Mouse (Mus musculus) adrenal gland, adult 10 weeks (tissue): ENCODE data around the gene Peli3. TPM values are rescaled to one million over a fixed set of nuclear protein-coding genes. Genes with fewer than 3 reads are reported as not detected.

Experiments used
- polyA plus RNA-seq: library from polyadenylated mRNA; stranded (reverse); fragments of 350-450 nt; fragmentation: Illumina TruSeq; extraction: RNeasy Lipid Tissue Mini Kit (QIAGEN cat#74804); gene quantifications from one replicate; pipeline ENCODE4 v1.2.3, GENCODE M21; 2014; ENCODE audit warnings: low read depth, low replicate concordance

Peli3 gene
- polyA plus RNA-seq, result 4.0 TPM

DNA sequence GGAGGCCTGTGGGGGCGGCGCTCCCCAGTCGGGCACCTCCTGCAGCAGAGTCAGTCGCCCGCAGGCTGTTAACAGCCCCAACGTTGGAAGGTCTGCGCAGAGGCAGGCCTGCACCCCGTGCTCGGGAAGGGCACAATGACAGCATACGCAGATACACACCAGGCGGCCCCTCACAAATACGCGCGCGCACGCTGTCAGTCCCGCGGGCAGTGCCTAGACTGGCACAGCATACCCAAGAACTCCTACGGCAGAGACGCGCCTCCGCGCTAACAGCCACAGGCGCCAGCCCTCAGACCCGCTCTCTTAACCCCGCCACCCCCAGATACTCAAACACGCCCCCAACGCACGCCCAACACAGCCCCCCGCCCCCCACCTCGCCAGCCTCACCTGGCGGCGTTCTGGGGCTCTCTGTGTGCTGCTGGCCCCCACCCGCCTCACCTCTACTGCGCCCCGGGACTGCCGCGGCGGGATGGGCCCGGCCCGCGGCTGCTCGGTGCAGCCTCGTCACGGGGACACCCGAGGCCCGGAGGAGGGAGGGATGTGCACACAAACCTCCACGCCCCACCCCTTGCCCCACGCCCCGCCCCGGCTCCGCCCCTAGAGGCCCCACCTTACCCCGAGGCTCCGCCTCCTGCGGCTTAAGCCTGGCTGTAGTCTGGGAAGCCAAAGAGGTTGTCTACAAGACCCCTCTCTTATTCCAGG is at the start of gene Peli3:
Peli3 (minus strand) TSS at position 577 of the 702 bp plus-strand sequence.

DNA sequence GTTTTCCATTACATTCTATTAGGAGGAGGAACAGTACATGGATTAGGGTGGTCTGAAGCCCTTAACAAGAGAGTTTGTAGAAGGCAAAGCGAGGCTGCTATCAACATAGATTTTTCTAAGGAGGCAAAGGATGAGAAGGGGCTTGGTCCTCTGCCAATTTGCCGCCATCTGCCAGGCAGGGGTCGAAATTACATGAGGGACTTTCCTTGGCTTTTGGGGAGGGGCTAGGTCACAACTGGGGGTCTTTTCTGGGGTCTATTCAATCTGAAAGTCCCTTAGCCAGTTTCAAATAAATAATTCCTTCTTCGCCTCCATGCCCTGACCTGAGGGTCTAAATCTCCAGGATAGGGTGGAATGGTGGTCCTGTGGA is 47.3 kb upstream of the Peli3 start, which contains the start of gene Npas4:
Npas4 (minus strand) TSS at position 61 of the 370 bp plus-strand sequence.

DNA sequence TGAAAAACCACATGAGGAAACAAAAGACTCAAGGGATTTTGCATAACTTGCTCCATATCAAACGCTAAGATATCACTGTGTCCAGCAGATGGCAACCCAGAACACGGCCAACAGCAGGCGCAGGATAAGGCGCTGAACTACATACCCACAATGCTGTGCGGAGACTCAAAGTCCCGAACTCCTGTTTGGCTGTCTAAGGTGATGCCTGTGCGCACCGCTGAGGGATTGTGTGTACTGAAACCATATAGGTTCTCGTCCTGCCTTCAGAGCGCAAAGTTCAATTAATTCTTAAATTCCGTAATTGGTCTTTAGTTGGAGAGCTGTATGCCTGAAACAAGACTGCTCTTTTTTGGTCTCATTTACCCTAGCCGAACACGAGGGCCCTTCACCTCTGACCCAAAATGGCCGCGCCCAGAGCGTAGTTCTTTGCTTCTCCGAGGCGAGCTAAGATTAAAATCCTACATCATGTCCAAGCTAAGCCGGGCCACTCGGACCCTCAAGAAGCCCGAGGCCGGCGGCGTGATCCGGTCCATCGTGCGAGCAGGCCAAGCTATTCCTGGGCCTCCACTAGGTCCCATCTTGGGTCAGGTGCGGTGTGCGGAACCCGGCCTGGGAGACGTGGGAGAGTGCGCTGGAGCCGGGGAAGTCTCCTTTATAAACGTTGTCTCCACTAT is 19.1 kb upstream of the Peli3 start, which contains the start of gene Mrpl11:
Mrpl11 (plus strand) TSS at position 220 of the 674 bp plus-strand sequence.

DNA sequence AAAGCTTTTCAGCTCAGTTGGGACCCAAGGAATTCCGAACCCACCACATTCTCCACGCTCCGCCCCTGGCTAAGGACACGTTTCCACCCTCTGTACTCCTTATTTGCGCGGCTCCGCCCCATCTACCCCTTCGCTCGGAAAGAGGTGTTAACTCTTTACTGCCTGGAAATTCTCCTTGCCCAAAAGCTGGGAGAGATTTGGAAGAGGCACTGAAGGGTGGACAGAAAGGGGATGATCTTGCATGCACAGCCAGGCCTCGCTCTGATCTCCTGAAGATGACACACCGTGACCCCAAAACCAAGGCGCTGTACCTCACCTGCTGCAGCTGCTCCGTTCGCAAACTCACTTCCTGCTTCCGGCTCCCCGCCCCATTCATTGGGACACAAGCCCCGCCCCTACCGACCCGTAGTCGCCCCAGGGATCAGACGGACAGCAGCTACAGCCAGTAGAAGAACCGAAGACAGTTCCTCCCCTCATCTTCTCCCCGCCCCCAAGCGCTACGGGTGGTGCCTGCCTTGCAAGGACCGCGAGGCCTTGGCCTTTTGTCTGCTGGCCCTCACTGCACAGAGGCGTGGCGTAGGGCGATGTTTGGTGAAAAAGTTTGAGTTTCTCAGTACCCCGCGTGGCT is 14.9 kb downstream of the Peli3 start, which contains the start of gene Dpp3:
Dpp3 (minus strand) TSS at position 384 of the 628 bp plus-strand sequence.

DNA sequence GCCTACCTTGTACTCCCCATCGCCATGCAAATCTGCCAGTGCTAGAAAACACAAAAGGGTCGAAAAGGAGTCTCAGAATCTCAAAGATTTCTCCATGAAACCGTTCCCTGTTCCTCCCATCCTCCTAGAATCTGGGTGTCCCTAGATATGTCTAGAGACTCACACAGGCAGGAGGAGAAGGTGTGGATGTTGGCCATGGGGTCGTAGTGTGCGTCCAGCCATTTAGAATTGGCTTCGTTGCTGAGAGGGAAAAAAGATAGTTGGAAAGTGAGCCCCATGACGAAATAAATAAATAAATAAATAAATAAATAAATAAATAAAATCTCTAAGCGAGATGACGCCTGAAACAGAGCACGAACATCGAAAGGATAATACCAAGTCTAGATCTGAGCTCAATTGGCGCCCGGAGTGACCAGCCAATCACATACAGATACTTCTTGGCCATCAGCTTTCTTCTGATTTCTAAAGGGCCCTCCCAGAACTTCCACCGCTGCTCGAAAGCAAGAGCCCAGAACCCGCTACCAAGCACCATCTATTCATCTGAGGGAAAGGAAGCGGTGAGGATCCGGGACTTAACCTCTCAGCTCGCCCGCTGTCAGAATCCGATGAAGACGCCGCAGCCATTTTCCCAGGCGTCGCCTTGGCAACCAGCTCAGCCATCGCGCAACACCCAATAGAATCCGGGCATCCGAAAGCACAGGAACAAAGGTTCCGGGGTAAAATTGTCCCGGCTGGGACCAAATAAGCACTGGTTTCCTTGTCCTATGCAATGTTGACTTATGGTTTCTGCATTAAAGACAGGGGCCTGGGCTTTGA is 36.7 kb downstream of the Peli3 start, which contains the start of gene Bbs1:
Bbs1 (minus strand) TSS at position 650 of the 816 bp plus-strand sequence.

Other genes starting within 250 kb of the Peli3 start
- gene Gm960, start 244.5 kb downstream of the Peli3 start, polyA plus RNA-seq, result not detected
- gene Sptbn2, start 232.0 kb downstream of the Peli3 start, polyA plus RNA-seq, result not detected
- gene Rbm4b, start 186.6 kb downstream of the Peli3 start, polyA plus RNA-seq, result 20.7 TPM
- 13.5 TPM for gene Rbm4, start 149.2 kb downstream of the Peli3 start, polyA plus RNA-seq
- gene Gm21992, start 131.5 kb downstream of the Peli3 start, polyA plus RNA-seq, result 1.9 TPM
- 6.0 TPM for gene Rbm14, start 131.5 kb downstream of the Peli3 start, polyA plus RNA-seq
- gene Ccs, start 103.8 kb downstream of the Peli3 start, polyA plus RNA-seq, result 1.8 TPM
- not detected for gene Ccdc87, start 103.8 kb downstream of the Peli3 start, polyA plus RNA-seq
- 112 TPM for gene Ctsf, start 88.0 kb downstream of the Peli3 start, polyA plus RNA-seq
- gene Actn3, start 65.2 kb downstream of the Peli3 start, polyA plus RNA-seq, result 2.0 TPM
- gene Zdhhc24, start 64.5 kb downstream of the Peli3 start, polyA plus RNA-seq, result 38.0 TPM
- gene Bbs1, start 36.5 kb downstream of the Peli3 start, polyA plus RNA-seq, result 4.8 TPM
- 4.0 TPM for gene Dpp3, start 14.8 kb downstream of the Peli3 start, polyA plus RNA-seq
- 25.5 TPM for gene Mrpl11, start 19.0 kb upstream of the Peli3 start, polyA plus RNA-seq
- not detected for gene Npas4, start 47.2 kb upstream of the Peli3 start, polyA plus RNA-seq
- gene Slc29a2, start 80.7 kb upstream of the Peli3 start, polyA plus RNA-seq, result not detected
- 27.2 TPM for gene B4gat1, start 95.7 kb upstream of the Peli3 start, polyA plus RNA-seq
- gene AC124502.3, start 95.8 kb upstream of the Peli3 start, polyA plus RNA-seq, result 1.1 TPM
- not detected for gene Brms1, start 98.2 kb upstream of the Peli3 start, polyA plus RNA-seq
- 0.23 TPM for gene Rin1, start 107.4 kb upstream of the Peli3 start, polyA plus RNA-seq
- gene Cd248, start 125.0 kb upstream of the Peli3 start, polyA plus RNA-seq, result 0.41 TPM
- not detected for gene Tmem151a, start 142.4 kb upstream of the Peli3 start, polyA plus RNA-seq
- gene Yif1a, start 145.4 kb upstream of the Peli3 start, polyA plus RNA-seq, result 23.0 TPM
- not detected for gene Cnih2, start 155.4 kb upstream of the Peli3 start, polyA plus RNA-seq
- gene Rab1b, start 163.9 kb upstream of the Peli3 start, polyA plus RNA-seq, result 6.5 TPM
- gene Klc2, start 175.4 kb upstream of the Peli3 start, polyA plus RNA-seq, result 0.58 TPM